Mouse (Mus musculus) lung, embryonic 16.5 days (tissue): Measurements from ENCODE around the gene Kcnk15. TPM values are rescaled to one million over a fixed set of nuclear protein-coding genes. Genes with fewer than 3 reads are reported as not detected.

Experiments
- ATAC-seq: fragments of 200-750 bp; cut with Nextera tagmentation; 2 replicates; pipeline ENCODE4 v1.8.0; 2017; ENCODE audit warnings: low read depth, mild to moderate bottlenecking, moderate library complexity
- H3K27ac ChIP-seq: fragments of 300-500 bp; sonication (generic); 2 replicates; pipeline ENCODE4 v1.5.1; 2014; ENCODE audit warnings: mild to moderate bottlenecking, control low read depth, low read length
- H3K27me3 ChIP-seq: fragments of 300-500 bp; sonication (generic); 2 replicates; pipeline ENCODE4 v1.6.1; 2014; ENCODE audit warnings: low read depth, low read length, mixed read lengths; ENCODE audit not compliant: control insufficient read depth, insufficient read depth
- H3K36me3 ChIP-seq: fragments of 300-500 bp; sonication (generic); 2 replicates; pipeline ENCODE4 v1.6.1; 2014; ENCODE audit warnings: low read length; ENCODE audit not compliant: control insufficient read depth, insufficient read depth
- H3K4me1 ChIP-seq: fragments of 300-500 bp; sonication (generic); replicated peaks from 2 replicates; pipeline ENCODE4 v1.6.1; 2014; ENCODE audit warnings: low read length, mixed read lengths; ENCODE audit not compliant: control insufficient read depth, insufficient read depth
- H3K4me2 ChIP-seq: fragments of 300-500 bp; sonication (generic); 2 replicates; pipeline ENCODE4 v1.6.1; 2014; ENCODE audit warnings: low read depth, low read length, control low read depth
- H3K4me3 ChIP-seq: fragments of 300-500 bp; sonication (generic); 2 replicates; pipeline ENCODE4 v1.5.1; 2014; ENCODE audit warnings: mild to moderate bottlenecking, low read length, control low read depth
- H3K9ac ChIP-seq: fragments of 300-500 bp; sonication (generic); 2 replicates; pipeline ENCODE4 v1.6.1; 2014; ENCODE audit warnings: low read length, control low read depth
- H3K9me3 ChIP-seq: fragments of 300-500 bp; sonication (generic); 2 replicates; pipeline ENCODE4 v1.6.1; 2016; ENCODE audit warnings: low read length; ENCODE audit not compliant: control insufficient read depth
- WGBS: fragments of 180-500 bp; shearing (Covaris S2); extraction: QIAGEN DNeasy Blood & Tissue Kit; methylation state at CpG from one replicate; pipeline ENCODE4 v1.1.7; 2014; 5-methylcytosine and 5-hydroxymethylcytosine counted together
- polyA plus RNA-seq: library from polyadenylated mRNA; unstranded; fragments of >200 nt; fragmentation: Nextera tagmentation; extraction: Ambion mirVana; gene quantifications from 2 replicates; pipeline ENCODE4 v1.2.1, GENCODE M21; 2015

The Kcnk15 gene
- polyA plus RNA-seq, 1 experiment from 2014 or later: not detected

DNA sequence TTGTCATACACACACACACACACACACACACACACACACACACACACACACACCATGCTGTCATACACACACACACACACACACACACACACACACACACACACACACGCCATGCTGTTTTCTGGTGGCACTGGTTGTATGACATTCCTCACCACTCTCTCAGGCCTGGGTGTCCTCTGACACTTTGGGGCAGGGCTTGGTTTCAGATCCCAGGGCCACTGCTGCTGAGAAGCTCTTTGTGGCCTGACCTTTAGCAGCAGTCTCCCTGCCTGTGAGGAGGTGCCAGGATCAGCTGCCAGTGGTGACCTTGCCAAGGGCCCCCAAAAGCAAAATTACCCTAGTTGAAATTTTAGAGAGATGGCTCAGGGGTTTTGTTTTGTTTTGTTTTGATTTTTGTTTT lies 27.6 kb upstream of the Kcnk15 start:
- ATAC-seq: no peak
- Histone ChIP-seq H3K4me2 (no peak overlapping the region), H3K27me3 (no peaks in the 10 kb centered on the region; the same call in 1 of the 2 replicates), H3K27ac (no peak overlapping the region), H3K9ac (no peak overlapping the region), H3K4me1 (peaks cover 10% of the 10 kb centered on the region), H3K36me3 (no peaks in the 10 kb centered on the region), H3K4me3 (no peak overlapping the region), H3K9me3 (no peaks in the 10 kb centered on the region)
- WGBS: 90% methylated on average over 1 of the region's 1 CpGs

DNA sequence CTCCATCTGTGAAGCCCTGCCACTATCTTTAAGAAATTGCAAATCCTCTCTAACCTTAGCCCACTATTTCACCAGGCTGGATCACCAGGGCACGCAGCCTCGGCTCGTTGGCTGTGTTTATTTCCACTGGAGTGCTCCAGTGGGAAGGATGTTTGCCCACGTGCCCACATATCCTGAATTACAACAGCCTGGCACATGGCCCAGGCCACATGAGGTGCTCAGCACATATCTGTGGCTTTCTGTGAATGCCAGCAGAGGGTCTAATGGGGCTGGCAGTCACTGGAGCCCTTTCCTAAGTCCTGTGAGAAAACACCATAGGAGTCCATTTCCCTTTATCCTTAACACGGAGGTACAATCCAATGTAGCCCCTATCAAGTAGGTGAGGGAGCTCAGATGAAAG lies 27.0 kb upstream of the Kcnk15 start:
- Histone ChIP-seq H3K9me3 (no peaks in the 10 kb centered on the region), H3K4me2 (no peak overlapping the region), H3K4me1 (peaks cover 10% of the 10 kb centered on the region), H3K9ac (no peak overlapping the region), H3K27me3 (no peaks in the 10 kb centered on the region; the same call in 1 of the 2 replicates), H3K27ac (no peak overlapping the region), H3K36me3 (no peaks in the 10 kb centered on the region), H3K4me3 (no peak overlapping the region)
- 38% methylated on average over 5 of the region's 5 CpGs for WGBS
- no peak for ATAC-seq

DNA sequence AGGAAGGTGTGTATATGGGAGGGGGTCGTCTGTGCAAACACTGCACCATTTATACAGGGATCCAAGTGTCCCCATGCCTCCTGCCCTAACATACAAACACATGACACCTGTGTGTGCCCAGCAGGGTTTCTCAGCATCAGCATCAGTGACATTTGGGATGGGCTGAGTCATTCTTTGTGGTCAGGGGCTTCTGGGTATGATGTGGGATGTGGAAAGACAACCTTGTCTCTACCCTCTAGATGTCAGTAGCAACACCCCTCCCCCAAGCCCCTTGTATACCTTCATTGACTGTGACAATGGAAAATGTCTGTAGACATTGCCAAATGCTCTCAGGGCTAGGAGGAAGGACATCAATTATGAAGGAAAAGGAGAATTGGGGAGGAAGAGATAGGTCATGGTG lies 22.3 kb upstream of the Kcnk15 start:
- no peaks in the 10 kb centered on the region; the same call in 1 of the 2 replicates for H3K27me3 ChIP-seq
- WGBS: 56% methylated on average over 1 of the region's 1 CpGs

DNA sequence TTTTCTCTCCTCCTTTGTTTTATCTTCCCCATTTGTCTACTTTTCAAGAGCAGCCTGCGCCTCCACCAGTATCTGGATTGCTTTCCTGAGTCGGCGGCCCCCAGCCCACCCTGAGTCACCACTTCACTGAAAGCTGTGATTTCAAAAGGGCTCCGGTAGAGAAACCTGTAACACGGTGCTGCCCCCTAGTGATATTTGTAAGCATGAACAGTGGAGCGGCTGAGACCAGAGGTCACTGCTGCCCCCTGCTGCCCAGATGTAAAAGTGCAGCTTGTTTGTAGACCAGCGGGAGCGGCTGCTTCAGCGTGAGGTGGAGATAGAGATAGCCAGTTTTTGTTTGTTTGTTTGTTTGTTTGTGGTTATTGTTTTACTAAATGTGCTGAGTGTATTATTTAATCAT lies 15.4 kb upstream of the Kcnk15 start:
- peak; percentile 56; the same call in 1 of the 2 replicates for ATAC-seq
- H3K4me3 ChIP-seq: no peak overlapping the region
- H3K27me3 ChIP-seq: no peaks in the 10 kb centered on the region
- H3K27ac ChIP-seq: no peak overlapping the region
- WGBS: 21% methylated on average over 9 of the region's 9 CpGs
- 0 out of 2 replicates have a peak, but pooled peaks cover 2% of the 10 kb centered on the region for H3K4me1 ChIP-seq
- H3K36me3 ChIP-seq: no peaks in the 10 kb centered on the region
- no peak overlapping the region for H3K4me2 ChIP-seq
- no peak overlapping the region for H3K9ac ChIP-seq
- no peaks in the 10 kb centered on the region for H3K9me3 ChIP-seq

More for the DNA sequence above, 22.3 kb upstream of the Kcnk15 start:
- H3K4me3 ChIP-seq: no peak overlapping the region
- no peak overlapping the region for H3K9ac ChIP-seq
- ATAC-seq: no peak
- no peaks in the 10 kb centered on the region for H3K36me3 ChIP-seq
- no peaks in the 10 kb centered on the region for H3K9me3 ChIP-seq
- H3K4me2 ChIP-seq: no peak overlapping the region
- no peak overlapping the region for H3K27ac ChIP-seq
- H3K4me1 ChIP-seq: 0 out of 2 replicates have a peak, but pooled peaks cover 1% of the 10 kb centered on the region

DNA sequence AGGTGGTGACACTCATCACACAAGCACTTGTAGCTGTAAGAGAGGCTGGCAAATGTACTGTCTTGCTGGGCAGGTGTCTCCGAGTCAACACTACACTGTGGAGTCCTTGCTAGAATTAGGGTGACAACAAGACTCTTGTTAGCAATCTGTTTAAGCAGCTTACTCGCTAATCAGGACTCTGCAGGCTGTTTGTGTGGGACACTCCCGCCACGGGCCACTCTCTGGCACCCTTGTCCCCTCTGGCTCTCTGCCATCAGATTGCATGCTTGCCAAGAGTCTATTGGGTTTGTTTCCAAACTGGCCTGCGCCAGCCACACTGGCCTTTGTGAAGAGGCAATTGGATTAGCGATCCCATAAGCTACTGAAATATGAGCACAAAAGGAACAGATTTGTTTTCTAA lies 13.9 kb upstream of the Kcnk15 start:
- no peak overlapping the region for H3K4me2 ChIP-seq
- no peaks in the 10 kb centered on the region for H3K9me3 ChIP-seq
- H3K27me3 ChIP-seq: no peaks in the 10 kb centered on the region
- ATAC-seq: no peak; the same call in 1 of the 2 replicates
- H3K4me3 ChIP-seq: no peak overlapping the region
- H3K27ac ChIP-seq: no peak overlapping the region
- H3K36me3 ChIP-seq: no peaks in the 10 kb centered on the region
- H3K9ac ChIP-seq: no peak overlapping the region
- H3K4me1 ChIP-seq: 0 out of 2 replicates have a peak, but pooled peaks cover 2% of the 10 kb centered on the region
- WGBS: 33% methylated on average over 6 of the region's 6 CpGs

DNA sequence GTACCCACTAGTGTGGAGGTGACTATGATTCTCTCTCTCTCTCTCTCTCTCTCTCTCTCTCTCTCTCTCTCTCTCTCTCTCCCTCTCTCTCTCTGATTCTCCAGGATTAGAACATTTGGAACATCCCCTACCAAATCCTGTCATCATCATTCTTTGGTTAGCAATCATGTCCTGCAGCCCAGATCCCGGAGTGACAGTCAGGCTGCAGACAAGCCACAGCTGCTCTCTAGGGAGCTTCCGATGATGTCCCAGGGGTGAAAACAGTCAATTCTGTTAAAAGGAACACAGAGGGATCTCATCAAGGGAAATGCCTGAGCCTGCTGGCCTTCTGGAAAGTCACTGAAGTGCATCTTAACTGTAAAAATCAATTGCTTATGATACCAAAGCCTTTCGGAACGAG lies 11.4 kb upstream of the Kcnk15 start:
- Histone ChIP-seq H3K4me3 (no peak overlapping the region), H3K4me1 (0 out of 2 replicates have a peak, but pooled peaks cover 2% of the 10 kb centered on the region), H3K27me3 (no peaks in the 10 kb centered on the region), H3K9me3 (no peaks in the 10 kb centered on the region), H3K9ac (no peak overlapping the region), H3K4me2 (no peak overlapping the region), H3K36me3 (no peaks in the 10 kb centered on the region), H3K27ac (no peak overlapping the region)
- 57% methylated on average over 4 of the region's 4 CpGs for WGBS
- ATAC-seq: no peak

DNA sequence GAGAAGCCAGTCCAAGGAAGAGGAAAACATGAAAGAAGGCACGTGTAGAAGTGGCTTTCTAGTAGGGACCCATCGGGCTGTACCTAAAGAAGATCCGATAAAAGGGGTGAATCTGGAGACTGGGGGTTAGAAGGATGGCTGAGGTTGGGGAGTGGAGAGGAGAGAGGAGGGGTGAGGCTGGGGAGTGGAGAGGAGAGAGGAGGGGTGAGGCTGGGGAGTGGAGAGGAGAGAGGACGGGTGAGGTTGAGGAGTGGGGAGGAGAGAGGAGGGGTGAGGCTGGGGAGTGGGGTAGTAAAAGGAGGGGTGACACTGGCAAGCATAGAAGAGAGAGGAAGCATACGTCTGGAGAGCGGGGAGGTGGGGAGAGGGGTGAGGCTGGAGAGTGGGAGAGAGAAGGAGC lies 3.8 kb downstream of the Kcnk15 start:
- 0 out of 2 replicates have a peak, but pooled peaks have one; percentile 59 for ATAC-seq
- Histone ChIP-seq H3K4me1 (peaks cover 3% of the 10 kb centered on the region; the same call in 1 of the 2 replicates), H3K9ac (no peak overlapping the region), H3K36me3 (no peaks in the 10 kb centered on the region), H3K4me3 (no peak overlapping the region), H3K27ac (no peak overlapping the region), H3K9me3 (no peaks in the 10 kb centered on the region), H3K27me3 (peaks cover 51% of the 10 kb centered on the region), H3K4me2 (no peak overlapping the region)
- WGBS: 76% methylated on average over 6 of the region's 6 CpGs

DNA sequence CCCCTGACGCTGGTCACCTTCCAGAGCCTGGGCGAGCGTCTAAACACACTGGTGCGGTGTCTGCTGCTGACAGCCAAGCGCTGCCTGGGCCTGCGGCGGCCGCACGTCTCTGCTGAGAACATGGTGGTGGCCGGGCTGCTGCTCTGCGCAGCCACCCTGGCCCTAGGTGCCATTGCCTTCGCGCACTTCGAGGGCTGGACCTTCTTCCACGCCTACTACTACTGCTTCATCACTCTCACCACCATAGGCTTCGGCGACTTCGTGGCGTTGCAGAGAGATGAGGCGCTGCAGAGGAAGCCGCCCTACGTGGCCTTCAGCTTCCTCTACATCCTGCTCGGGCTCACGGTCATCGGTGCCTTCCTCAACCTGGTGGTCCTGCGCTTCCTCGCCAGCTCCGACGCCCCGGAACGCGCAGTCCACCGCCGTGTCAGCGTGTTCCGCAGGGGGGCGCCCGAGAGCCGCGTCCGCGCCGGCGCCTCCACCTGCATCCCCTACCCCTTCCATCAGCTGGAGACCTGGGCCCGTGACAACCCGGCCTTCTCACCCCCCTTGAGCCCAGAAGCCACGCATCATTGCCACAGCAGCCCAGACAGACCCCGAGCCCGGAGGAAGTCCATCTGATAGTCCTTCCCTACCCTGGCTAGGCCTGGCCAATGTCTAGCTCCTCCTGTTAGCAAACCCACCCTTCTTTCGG lies 5.0 kb downstream of the Kcnk15 start:
- H3K9ac ChIP-seq: no peak overlapping the region
- no peak overlapping the region for H3K27ac ChIP-seq
- peaks cover 43% of the 10 kb centered on the region for H3K27me3 ChIP-seq
- 11% methylated on average over 50 of the region's 50 CpGs for WGBS
- peak overlapping the region; percentile 25; the same call in 1 of the 2 replicates for H3K4me2 ChIP-seq
- no peak overlapping the region for H3K4me3 ChIP-seq
- no peaks in the 10 kb centered on the region for H3K9me3 ChIP-seq
- ATAC-seq: peak; percentile 2; the same call in 1 of the 2 replicates
- H3K4me1 ChIP-seq: peaks cover 3% of the 10 kb centered on the region; the same call in 1 of the 2 replicates
- no peaks in the 10 kb centered on the region for H3K36me3 ChIP-seq

DNA sequence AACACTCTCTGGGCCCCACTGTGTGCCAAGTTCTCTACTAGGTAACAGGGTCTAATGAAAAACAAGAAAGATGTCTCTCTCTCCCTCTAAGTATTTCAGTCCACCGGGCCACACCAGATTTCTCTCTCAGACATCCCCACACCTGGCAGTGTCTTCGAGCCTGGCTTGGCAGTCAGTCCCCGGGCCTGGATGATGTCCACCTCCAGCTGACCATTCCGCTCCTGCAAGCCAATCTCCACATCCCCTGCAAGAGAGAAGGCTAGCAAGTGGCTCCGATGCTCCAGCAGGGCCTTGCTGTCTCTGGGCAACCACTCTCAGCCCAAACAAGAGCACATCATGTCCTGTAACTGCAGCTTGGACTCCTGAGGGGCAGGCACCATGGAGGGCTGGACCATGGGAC lies 11.9 kb downstream of the Kcnk15 start:
- Histone ChIP-seq H3K36me3 (no peaks in the 10 kb centered on the region), H3K9me3 (no peaks in the 10 kb centered on the region), H3K4me2 (no peak overlapping the region), H3K4me3 (no peak overlapping the region), H3K27ac (no peak overlapping the region), H3K4me1 (no peaks in the 10 kb centered on the region), H3K27me3 (no peaks in the 10 kb centered on the region), H3K9ac (no peak overlapping the region)
- WGBS: 89% methylated on average over 5 of the region's 5 CpGs
- ATAC-seq: no peak
